Mouse (Mus musculus) lung, adult 2 months (tissue): ENCODE measurements around the gene Gm13279.
"Not testable (repeated sequence)": the region's sequence is repeated elsewhere in the genome, so short reads cannot be mapped to it uniquely, and the experiment has no call there.

Experiments
- CTCF ChIP-seq: fragments of 200-500 bp; IDR thresholded peaks from 2 replicates; pipeline ENCODE4 v1.5.1; 2011; ENCODE audit warnings: mild to moderate bottlenecking, low read length, control low read depth; ENCODE audit not compliant: insufficient read depth
- POLR2A ChIP-seq: fragments of 200-500 bp; IDR thresholded peaks from 2 replicates; pipeline ENCODE4 v1.6.1; 2011; ENCODE audit warnings: low read depth, mild to moderate bottlenecking, control low read depth, low read length, borderline replicate concordance; ENCODE audit errors: extremely low read depth

- not testable (repeated sequence) for TF ChIP-seq CTCF, POLR2A
Observed at GRCm38 (mm10) chr4:88776622-88777021, 20.6 kb upstream of the Gm13279 start, which contains the start of gene Gm13289.
